Mouse (Mus musculus) left cerebral cortex, postnatal 4 days (tissue): ENCODE results near the gene Spink2. TPM values are rescaled to one million over a fixed set of nuclear protein-coding genes. Genes with fewer than 3 reads are reported as not detected.
"Not testable (repeated sequence)": the region's sequence is repeated elsewhere in the genome, so short reads cannot be mapped to it uniquely, and the experiment has no call there.

Source experiments
- DNase-seq: peaks from one replicate; pipeline ENCODE4 v3.0.0-alpha.2; 2022
- intact Hi-C: fragments of 180-260 bp; cut with DNase I; formaldehyde crosslinking; loops from one replicate; pipeline ENCODE4 v1.15.1; 2025
- total RNA-seq, 2 experiments: library from RNA; stranded (reverse); gene quantifications; 2 replicates each; pipeline ENCODE4 v1.2.3; 2021

Gene Spink2
- total RNA-seq, 2 experiments from 2014 or later, result not detected

GRCm38 (mm10) chr5:77202238-77202637, 9.0 kb downstream of the Spink2 start:
- no peak for DNase-seq
- intact Hi-C loops, result no loop called here

DNA sequence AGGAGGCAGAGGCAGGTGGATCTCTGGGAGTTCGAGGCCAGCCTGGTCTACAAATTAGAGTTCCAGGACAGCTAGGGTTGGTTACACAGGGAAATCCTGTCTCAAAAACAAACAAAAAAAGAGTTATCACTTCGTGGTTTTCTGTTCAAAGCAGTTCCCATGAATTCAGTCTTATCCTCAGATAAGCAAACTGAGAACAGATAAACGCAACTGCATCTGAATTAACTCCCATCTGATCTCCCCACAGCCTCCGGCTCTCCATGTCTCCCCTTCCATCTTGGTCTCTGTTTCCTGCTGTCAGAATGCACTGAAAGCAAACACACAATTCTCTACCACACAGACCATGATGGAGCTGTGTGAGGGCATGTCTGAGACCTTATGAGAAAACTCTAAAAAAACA, 10.6 kb downstream of the Spink2 start:
- no peak for DNase-seq
- intact Hi-C loops, result no loop called here

DNA sequence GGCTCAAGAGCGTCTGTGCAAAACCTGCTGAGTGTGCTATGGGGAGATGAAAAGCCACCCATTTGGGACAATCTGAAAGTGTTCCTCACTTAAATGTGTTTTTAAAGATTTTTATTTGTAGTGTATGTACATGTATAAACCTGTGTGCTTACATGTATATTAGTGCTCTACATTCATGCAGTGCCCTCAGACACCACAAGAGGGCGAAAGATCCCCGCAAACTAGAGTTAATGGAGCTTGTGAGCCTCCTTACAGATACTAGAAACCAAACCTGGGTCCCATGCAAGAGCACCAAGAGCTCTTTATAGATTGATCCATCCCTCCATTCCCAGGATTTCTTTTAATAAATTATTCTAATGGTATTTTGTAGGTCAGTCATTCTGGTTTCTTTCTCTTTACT, 17.3 kb downstream of the Spink2 start:
- peak; percentile 44 for DNase-seq
- intact Hi-C loops, result no loop called here

DNA sequence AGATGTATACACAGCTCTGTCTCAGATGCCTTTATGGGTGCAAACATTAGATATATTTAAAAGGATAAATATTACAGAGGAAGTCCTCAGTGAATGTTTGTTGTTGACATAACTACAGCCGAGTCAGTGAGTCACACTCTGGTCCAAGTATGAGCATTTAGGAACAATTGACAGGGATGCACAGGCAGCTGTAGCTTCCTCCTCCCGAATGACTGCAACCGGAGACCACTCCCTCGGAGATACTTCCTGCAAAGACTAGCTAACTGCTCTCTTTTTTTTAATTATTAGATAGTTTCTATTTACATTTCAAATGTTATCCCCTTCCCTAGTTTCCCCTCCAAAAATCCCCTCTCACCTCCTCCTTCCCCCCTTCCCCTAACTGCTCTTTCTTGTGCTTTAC, 18.0 kb downstream of the Spink2 start:
- no peak for DNase-seq
- intact Hi-C loops, result no loop called here

- intact Hi-C loops, result no loop called here
- DNase-seq, result no peak
Observed at GRCm38 (mm10) chr5:77191631-77192030, 19.6 kb downstream of the Spink2 start.

- no peak for DNase-seq
- intact Hi-C loops, result no loop called here
Observed at GRCm38 (mm10) chr5:77191106-77191505, 20.2 kb downstream of the Spink2 start.

- intact Hi-C loops, result no loop called here
- DNase-seq, result no peak
Observed at GRCm38 (mm10) chr5:77188738-77189137, 22.5 kb downstream of the Spink2 start.

GRCm38 (mm10) chr5:77185351-77185750, 25.9 kb downstream of the Spink2 start:
- DNase-seq, result no peak
- intact Hi-C loops, result no loop called here

- DNase-seq, intact Hi-C loops: not testable (repeated sequence)
Observed at GRCm38 (mm10) chr5:77183876-77184275, 27.4 kb downstream of the Spink2 start.

GRCm38 (mm10) chr5:77183338-77183737, 27.9 kb downstream of the Spink2 start:
- intact Hi-C loops, result no loop called here
- no peak for DNase-seq

GRCm38 (mm10) chr5:77181508-77181907, 29.8 kb downstream of the Spink2 start:
- no peak for DNase-seq

GRCm38 (mm10) chr5:77178976-77179375, 32.3 kb downstream of the Spink2 start:
- intact Hi-C loops, result no loop called here

More at GRCm38 (mm10) chr5:77181508-77181907, 29.8 kb downstream of the Spink2 start:
- intact Hi-C loops, result no loop called here

DNA sequence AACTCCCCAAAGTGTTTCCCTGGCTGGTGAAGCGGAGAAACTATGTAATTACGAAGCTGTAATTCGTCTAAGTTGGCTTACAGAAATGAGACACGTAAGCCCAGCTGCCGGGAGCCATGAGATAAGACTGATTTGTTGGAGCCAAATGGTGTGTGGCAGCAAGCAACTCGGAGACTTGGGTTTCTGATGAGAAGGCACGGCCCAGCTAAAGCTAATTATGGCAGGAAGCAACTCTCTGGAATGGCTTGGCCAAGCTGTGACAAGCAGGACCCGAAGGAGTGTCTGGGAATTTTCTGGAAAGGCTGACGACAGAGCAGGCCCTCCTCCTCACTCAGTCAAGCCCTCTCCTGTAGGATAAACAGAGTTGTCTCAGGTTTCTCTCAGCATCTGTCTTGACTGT, 33.3 kb downstream of the Spink2 start:
- intact Hi-C loops, result no loop called here
- DNase-seq, result no peak

More at GRCm38 (mm10) chr5:77178976-77179375, 32.3 kb downstream of the Spink2 start:
- DNase-seq, result no peak

GRCm38 (mm10) chr5:77174779-77175178, 36.5 kb downstream of the Spink2 start:
- intact Hi-C loops, result no loop called here
- no peak for DNase-seq

GRCm38 (mm10) chr5:77170593-77170992, 40.7 kb downstream of the Spink2 start:
- peak; percentile 22 for DNase-seq
- intact Hi-C loops, result no loop called here

GRCm38 (mm10) chr5:77167306-77167945, 43.8 kb downstream of the Spink2 start:
- intact Hi-C loops, result no loop called here
- no peak for DNase-seq

- DNase-seq, result no peak
- intact Hi-C loops, result no loop called here
Observed at GRCm38 (mm10) chr5:77165703-77166625, 45.3 kb downstream of the Spink2 start.

- DNase-seq, result no peak
- intact Hi-C loops, result no loop called here
Observed at GRCm38 (mm10) chr5:77163597-77163996, 47.7 kb downstream of the Spink2 start.

GRCm38 (mm10) chr5:77162566-77162965, 48.7 kb downstream of the Spink2 start:
- intact Hi-C loops, result no loop called here
- DNase-seq, result no peak

DNA sequence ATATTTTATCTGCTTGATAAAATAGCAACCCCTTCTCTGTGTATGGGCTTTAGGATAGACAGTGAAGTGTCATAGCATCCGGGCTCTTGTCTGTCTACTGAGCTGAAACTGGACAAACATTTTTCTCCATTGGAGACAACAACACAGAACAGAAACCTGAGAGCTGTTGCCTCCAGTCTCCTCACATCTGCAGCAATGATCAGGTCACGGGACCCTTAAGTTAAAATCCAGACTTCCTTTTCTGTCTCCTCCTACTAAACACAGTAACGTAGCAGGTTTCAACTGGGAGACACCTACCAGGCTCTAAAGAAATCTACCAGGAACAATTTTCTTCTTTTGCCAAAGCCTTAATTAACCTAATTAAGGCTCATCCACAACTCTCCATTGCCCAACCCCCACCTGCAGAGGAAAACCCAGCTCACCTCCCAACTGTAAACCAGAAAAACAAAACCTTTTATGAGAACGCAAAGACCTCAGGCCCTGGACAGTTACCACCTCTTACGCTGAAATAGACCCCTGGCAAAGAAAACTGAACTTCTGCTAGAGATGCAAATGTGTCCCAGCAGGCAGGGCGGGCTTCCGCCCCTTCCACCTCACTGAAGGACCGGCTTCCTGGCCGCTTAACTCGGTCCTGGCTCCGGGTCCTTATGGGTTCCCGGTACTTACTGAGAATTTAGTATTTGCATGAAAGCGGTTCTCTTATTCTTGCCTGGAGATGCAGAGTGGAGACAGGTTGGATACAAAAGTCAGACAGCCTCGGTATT, 53.3 kb downstream of the Spink2 start:
- intact Hi-C loops, result no loop called here
- DNase-seq, result peak; percentile 10

DNA sequence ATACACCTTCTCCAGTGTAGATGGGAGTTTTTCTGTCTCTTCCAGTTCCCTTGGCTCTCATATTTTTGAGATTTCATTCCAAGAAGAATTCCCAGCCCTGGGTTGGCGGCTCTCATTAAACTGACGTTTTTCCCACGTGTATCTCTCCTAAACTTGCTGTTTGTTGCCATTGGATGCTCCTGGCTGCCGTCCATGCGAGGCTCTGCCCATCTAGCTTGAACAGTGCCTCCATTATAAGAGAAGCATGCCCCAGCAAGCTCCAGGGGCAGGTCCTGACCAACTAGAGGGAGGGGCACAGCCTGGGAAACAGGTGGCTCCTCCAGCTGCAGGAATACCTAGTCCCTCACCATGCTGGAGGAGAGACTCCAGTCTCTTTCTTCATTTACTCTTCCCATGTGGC, 54.3 kb downstream of the Spink2 start:
- intact Hi-C loops, result no loop called here
- peak; percentile 30 for DNase-seq
